Mouse (Mus musculus) kidney, adult 9 months (tissue): ENCODE measurements around the gene Rccd1.

Experiments
- DNase-seq: peaks from one replicate; pipeline ENCODE4 v3.0.0; 2022

Rccd1 gene

GRCm38 (mm10) chr7:80297041-80297440, 27.2 kb downstream of the Rccd1 start:
- no peak for DNase-seq

DNA sequence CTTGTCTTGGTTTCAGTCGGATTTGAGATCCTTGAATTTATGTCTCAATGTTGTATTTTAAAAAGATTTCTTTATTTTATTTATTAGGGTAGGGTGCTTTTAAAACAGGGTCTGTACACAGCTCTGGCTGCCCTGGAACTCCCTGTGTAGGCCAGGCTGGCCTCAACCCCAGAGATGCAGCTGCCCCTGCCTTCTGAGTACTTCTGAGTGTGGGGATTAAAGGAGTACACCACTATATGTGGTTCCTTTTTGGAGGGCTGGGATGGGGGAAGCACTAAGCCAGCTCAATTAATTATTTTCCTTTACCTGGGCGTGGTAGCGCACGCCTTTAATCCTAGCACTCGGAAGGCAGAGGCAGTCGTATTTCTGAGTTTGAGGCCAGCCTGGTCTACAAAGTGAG, 27.8 kb downstream of the Rccd1 start:
- DNase-seq = no peak

GRCm38 (mm10) chr7:80294764-80295648, 29.2 kb downstream of the Rccd1 start:
- peak; percentile 11 for DNase-seq

DNA sequence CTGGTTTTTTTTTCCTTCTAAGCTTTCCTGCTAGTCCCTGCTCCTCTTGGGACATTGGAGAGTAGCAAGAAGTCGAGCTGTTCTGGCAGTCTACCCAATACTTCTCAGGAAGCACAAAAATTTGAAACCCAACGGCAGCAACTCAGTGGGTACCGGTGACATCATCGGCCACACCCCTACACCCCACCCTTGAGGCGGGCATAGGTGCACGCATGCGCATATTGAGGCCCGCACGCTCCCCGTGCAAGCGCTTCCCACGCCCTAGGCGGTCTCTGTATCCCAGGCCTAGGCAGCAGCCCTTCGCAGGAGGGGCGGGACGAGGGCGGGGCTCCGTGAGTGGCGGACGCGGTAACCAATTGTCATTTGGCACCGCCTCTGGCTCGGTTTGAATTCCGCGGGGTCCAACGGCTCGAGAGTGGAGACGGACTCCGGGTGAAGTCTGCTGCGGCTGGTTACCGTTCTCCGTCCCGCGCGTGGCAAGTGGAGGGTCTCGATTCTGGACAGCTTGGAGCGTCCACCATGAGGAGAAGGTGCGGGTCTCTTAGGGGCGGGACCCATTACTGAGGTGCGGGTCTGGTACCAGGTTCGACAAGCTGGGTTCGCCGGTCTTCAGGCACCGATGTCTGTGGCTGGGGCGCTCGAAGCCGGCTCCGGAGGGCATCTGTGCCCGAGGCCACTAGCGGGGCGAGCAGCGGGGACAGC, 30.0 kb downstream of the Rccd1 start, which contains the start of gene Prc1:
Gene Prc1, plus strand, starts transcription at position 389 of the 702 bp plus-strand sequence.
- peak; percentile 99 for DNase-seq

DNA sequence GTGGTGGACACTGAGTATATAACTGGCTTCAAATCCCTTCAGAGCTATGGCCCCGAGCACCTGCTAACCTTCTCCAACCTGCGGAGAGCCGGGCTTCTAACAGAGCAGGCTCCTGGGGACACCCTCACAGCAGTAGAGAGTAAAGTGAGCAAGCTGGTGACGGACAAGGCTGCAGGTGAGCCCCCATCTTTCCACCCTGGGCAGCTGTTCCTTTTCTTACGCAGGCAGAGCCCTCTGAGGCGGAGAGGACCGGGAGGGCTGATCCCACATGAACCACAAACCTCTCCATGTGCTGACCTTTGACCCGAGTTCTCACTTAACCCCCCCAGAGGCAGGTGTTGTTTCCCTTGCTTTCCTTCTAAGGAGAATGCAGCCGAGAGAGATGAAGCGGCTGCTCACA, 36.5 kb downstream of the Rccd1 start:
- no peak for DNase-seq

DNA sequence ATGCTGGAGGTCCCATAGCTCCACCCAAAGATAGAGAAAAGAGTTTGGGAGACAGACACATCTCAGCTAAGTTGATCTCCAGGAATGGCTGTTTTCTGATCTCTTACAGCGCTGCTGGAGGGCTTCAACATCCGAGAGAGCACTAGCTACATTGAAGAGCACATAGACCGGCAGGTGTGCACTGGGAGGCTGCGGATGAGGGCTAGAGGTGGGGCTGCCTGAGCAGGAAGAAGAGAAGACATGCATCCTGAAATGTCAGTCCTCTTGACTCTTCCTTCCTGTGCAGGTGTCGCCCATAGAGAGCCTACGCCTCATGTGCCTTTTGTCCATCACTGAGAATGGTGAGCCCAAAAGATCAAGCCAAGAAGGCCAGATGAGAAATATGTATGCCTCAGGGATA, 38.5 kb downstream of the Rccd1 start:
- DNase-seq = no peak

DNA sequence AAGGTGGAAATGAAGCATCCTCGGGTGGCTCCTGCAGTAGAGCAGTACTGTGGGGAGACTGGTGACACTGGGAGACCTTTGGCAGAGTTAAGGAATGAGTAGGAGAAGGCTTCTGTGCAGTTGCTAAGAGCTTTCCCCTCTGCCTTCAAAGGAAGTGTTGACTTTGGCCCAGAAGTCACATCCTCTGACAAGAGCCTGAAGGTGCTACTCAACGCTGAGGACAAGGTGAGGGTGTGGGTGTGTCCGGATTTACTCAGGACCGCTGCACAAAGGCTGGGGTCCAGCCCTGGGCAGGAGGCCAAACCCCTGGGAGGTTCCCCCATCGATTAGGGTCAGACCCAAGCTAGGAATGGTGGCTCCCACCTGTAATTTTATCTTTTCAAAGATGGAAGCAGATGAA, 39.9 kb downstream of the Rccd1 start:
- DNase-seq = no peak

DNA sequence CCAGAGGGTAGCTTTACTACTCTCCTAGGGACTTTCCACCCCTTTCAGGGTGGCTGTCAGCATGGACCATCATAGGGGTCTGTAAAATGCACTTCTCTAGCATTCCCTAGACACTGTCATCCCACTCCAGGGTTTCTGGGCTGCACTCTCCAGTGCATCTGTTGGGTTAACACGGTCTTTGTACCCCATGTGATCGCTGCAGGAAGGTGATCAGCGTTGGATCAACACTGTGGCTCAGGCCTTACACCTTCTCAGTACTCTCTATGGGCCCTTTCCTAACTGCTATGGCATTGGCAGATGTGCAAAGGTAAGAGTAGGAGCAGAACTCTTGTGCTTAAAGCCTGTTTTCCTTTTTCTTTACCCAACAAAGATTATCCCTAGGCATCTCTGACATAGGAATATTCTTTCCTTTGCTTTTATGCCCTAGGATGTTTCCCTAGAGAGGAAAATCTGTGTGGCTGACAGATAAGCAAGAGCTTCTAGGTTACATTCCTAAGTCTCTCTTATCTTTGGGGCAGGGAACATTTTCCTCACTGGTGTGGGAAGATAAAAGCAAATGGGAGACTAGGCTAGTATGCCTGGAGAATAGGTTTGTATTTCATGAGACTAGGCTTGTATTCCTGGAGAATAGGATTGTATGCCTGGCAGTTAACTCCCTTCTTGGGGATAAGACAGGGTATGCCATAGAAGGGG, 40.9 kb downstream of the Rccd1 start:
- no peak for DNase-seq

GRCm38 (mm10) chr7:80281646-80282045, 42.6 kb downstream of the Rccd1 start:
- no peak for DNase-seq

GRCm38 (mm10) chr7:80280998-80281397, 43.3 kb downstream of the Rccd1 start:
- DNase-seq = no peak

- no peak for DNase-seq
Observed at GRCm38 (mm10) chr7:80280032-80280431, 44.2 kb downstream of the Rccd1 start.

DNA sequence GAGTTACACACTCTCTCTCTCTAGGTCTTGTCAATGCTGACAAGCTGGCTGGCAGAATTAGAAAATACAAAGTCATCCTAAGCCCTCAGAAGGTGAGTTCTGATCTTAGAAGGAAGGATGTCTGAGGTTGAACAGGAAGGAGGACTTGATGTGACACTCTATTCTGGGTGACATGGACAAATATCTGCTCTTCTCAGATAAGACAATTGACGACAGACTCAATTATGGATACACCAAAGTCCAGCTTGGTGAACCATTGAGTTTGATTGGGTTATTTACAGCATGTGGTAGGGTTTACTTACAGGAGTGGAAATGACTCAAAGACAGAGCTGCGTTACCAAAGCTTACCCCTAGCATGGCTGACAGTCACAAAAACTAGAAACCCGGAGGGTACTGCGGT, 47.9 kb downstream of the Rccd1 start:
- DNase-seq = no peak

GRCm38 (mm10) chr7:80273456-80273855, 50.8 kb downstream of the Rccd1 start:
- no peak for DNase-seq

DNA sequence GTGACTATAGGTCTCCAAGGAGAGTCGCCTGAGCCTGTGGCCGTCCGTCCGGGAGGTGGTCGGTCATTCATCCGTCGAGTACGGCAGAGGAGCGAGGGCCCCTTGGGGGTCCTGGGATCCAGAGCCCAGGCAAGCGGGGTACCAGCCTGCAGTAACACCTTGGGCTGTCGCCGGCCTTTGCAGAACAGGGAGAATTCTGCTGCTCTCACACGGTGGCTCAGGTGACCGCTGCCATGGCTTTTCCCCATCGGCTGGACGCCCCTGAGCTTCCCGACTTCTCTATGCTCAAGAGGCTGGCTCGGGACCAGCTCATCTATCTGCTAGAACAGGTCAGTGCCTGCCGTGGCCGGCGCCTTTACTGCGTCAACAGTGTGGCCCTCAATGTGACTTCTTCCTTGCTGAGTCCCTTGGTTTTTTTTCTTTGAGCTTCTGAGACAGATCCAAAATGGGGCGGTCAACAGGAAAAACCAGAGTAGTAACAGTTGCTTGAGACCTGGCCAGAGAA, 54.5 kb downstream of the Rccd1 start:
- peak; percentile 49 for DNase-seq

GRCm38 (mm10) chr7:80268897-80269750, 55.1 kb downstream of the Rccd1 start, which contains the start of gene Vps33b:
Gene Vps33b, plus strand, starts transcription at chr7:80269649.
- peak; percentile 97 for DNase-seq

DNA sequence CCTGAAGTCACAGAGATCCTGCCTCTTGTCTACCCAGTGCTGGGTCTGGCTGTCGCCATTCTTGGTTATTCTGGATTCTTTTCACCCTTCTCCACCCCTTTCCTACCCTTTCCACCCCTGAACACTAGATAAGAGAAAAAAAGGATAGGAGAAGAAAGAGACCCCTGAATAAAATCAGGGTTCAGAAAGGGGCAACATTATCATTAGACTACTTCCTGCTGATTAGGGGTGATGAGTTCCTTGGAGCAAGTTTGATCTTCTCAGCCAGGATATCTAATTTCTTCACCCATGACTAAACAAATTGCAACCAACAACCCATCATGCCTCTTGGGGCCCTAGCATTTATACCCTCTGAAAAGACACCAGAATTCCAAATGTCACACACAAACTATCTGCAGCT, 56.5 kb downstream of the Rccd1 start:
- DNase-seq = no peak

- no peak for DNase-seq
Observed at GRCm38 (mm10) chr7:80264606-80265005, 59.6 kb downstream of the Rccd1 start.

GRCm38 (mm10) chr7:80261372-80261990, 62.8 kb downstream of the Rccd1 start:
- no peak for DNase-seq

GRCm38 (mm10) chr7:80260625-80261371, 63.5 kb downstream of the Rccd1 start, which contains the start of gene Ngrn:
Gene Ngrn, plus strand, starts transcription at chr7:80261215.
- peak; percentile 90 for DNase-seq

GRCm38 (mm10) chr7:80257706-80258105, 66.5 kb downstream of the Rccd1 start:
- DNase-seq = no peak

- no peak for DNase-seq
Observed at GRCm38 (mm10) chr7:80255981-80256380, 68.3 kb downstream of the Rccd1 start.
